ENCODE assay signal across 16 mouse cellular contexts in the genomic region with DNA sequence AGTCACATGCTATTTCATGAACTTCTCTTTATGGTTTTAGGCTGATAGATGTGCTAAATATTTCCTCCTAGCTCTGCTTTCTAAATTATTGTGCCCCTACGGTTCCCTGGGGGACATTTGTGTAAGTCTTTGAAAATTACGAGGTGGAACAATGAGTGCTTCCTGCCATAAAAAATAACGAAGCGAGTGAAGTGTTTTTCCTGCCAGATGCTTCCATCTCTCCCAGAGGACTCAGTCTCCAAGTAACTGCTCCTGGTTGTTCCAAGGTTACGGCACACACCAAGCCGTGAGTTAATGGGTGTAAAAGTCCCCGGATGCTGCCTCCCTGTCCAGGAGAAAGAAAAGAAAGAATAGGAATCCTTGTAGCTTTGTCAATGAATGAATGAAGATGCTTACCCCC. TPM values are rescaled to one million over a fixed set of nuclear protein-coding genes. Genes with fewer than 3 reads are reported as not detected.
A peak's percentile ranks its signal among the peaks of the same experiment; 100 is the strongest.
DNase-seq lines count a peak whose midpoint lies in the region; ATAC-seq and TF ChIP-seq lines count a peak whose summit lies in the region.
"Had no signal": no experiment of that assay in that cellular context is flagged by ENCODE, and none has a peak within 500 bp of the region (broad histone marks: within the 10 kb centered on the region; RNA-seq: fewer than 3 reads in every experiment).

No protein-coding gene starts in this region.

- H3K27ac ChIP-seq in embryonic facial prominence, embryonic 14.5 days (replicated peaks; ENCODE audit: low read depth, low read length): no peak overlapping the region
- no peak overlapping the region for H3K27ac ChIP-seq in embryonic facial prominence, embryonic 10.5 days (replicated peaks)
- H3K27ac ChIP-seq in hindbrain, embryonic 12.5 days: 0 out of 2 replicates have a peak overlapping the region, but pooled peaks have one; percentile 23
- H3K27ac ChIP-seq in hindbrain, embryonic 10.5 days: no peak overlapping the region
- H3K27ac ChIP-seq in midbrain, postnatal 0 days (ENCODE audit: low read depth, low read length): no peak overlapping the region
- H3K27ac ChIP-seq in midbrain, embryonic 15.5 days: no peak overlapping the region
- H3K27ac ChIP-seq in neural tube, embryonic 15.5 days (replicated peaks): peak overlapping the region; percentile 28; the same call in 1 of the 2 replicates
- H3K27ac ChIP-seq: embryonic facial prominence, embryonic 12.5 days; heart, embryonic 13.5 days; liver, embryonic 15.5 days had no signal

- no peaks in the 10 kb centered on the region for H3K36me3 ChIP-seq in embryonic facial prominence, embryonic 14.5 days (ENCODE audit: control insufficient read depth, insufficient read depth, low read length)
- H3K36me3 ChIP-seq in embryonic facial prominence, embryonic 10.5 days (replicated peaks): no peaks in the 10 kb centered on the region
- no peaks in the 10 kb centered on the region for H3K36me3 ChIP-seq in hindbrain, embryonic 12.5 days
- no peaks in the 10 kb centered on the region for H3K36me3 ChIP-seq in hindbrain, embryonic 10.5 days
- H3K36me3 ChIP-seq in midbrain, postnatal 0 days (ENCODE audit: insufficient read depth, low read length): no peaks in the 10 kb centered on the region
- H3K36me3 ChIP-seq in midbrain, embryonic 15.5 days (replicated peaks): no peaks in the 10 kb centered on the region
- no peaks in the 10 kb centered on the region for H3K36me3 ChIP-seq in neural tube, embryonic 15.5 days
- H3K36me3 ChIP-seq: embryonic facial prominence, embryonic 12.5 days; heart, embryonic 13.5 days; liver, embryonic 15.5 days had no signal

- no peaks in the 10 kb centered on the region for H3K27me3 ChIP-seq in embryonic facial prominence, embryonic 14.5 days (replicated peaks; ENCODE audit: control insufficient read depth, insufficient read depth, low read length)
- no peaks in the 10 kb centered on the region for H3K27me3 ChIP-seq in embryonic facial prominence, embryonic 10.5 days (replicated peaks; ENCODE audit: low read depth, poor library complexity, severe bottlenecking)
- no peaks in the 10 kb centered on the region for H3K27me3 ChIP-seq in hindbrain, embryonic 12.5 days
- no peaks in the 10 kb centered on the region for H3K27me3 ChIP-seq in hindbrain, embryonic 10.5 days (ENCODE audit: insufficient read depth, poor library complexity, severe bottlenecking)
- H3K27me3 ChIP-seq in midbrain, postnatal 0 days (ENCODE audit: insufficient read depth, low read length): no peaks in the 10 kb centered on the region
- no peaks in the 10 kb centered on the region for H3K27me3 ChIP-seq in midbrain, embryonic 15.5 days (replicated peaks)
- no peaks in the 10 kb centered on the region for H3K27me3 ChIP-seq in neural tube, embryonic 15.5 days (replicated peaks)
- H3K27me3 ChIP-seq: embryonic facial prominence, embryonic 12.5 days; heart, embryonic 13.5 days; liver, embryonic 15.5 days had no signal

- no peak for TF ChIP-seq CTCF in midbrain, postnatal 0 days (IDR thresholded peaks at IDR 0.05)

- ATAC-seq in embryonic facial prominence, embryonic 14.5 days (ENCODE audit: low read depth): 0 out of 2 replicates have a peak, but pooled peaks have one; percentile 46
- no peak for ATAC-seq in hindbrain, embryonic 12.5 days (ENCODE audit: low FRiP score)
- ATAC-seq in midbrain, postnatal 0 days (ENCODE audit: low FRiP score): no peak
- ATAC-seq in midbrain, embryonic 15.5 days (replicated peaks): no peak
- ATAC-seq in neural tube, embryonic 15.5 days (ENCODE audit: low FRiP score): peak; percentile 55

- no peak overlapping the region for H3K4me3 ChIP-seq in embryonic facial prominence, embryonic 14.5 days (ENCODE audit: low read depth, low read length)
- H3K4me3 ChIP-seq in embryonic facial prominence, embryonic 10.5 days: no peak overlapping the region
- H3K4me3 ChIP-seq in hindbrain, embryonic 12.5 days: no peak overlapping the region
- H3K4me3 ChIP-seq in hindbrain, embryonic 10.5 days: no peak overlapping the region
- H3K4me3 ChIP-seq in midbrain, postnatal 0 days (ENCODE audit: low read depth, low read length): no peak overlapping the region
- no peak overlapping the region for H3K4me3 ChIP-seq in midbrain, embryonic 15.5 days
- H3K4me3 ChIP-seq in neural tube, embryonic 15.5 days (replicated peaks): no peak overlapping the region
- H3K4me3 ChIP-seq: embryonic facial prominence, embryonic 12.5 days; heart, embryonic 13.5 days; liver, embryonic 15.5 days had no signal

- no peaks in the 10 kb centered on the region for H3K4me1 ChIP-seq in embryonic facial prominence, embryonic 14.5 days (ENCODE audit: control insufficient read depth, insufficient read depth, low read length)
- peaks cover 9% of the 10 kb centered on the region for H3K4me1 ChIP-seq in embryonic facial prominence, embryonic 10.5 days
- peaks cover 7% of the 10 kb centered on the region; the same call in 1 of the 2 replicates for H3K4me1 ChIP-seq in hindbrain, embryonic 12.5 days
- no peaks in the 10 kb centered on the region for H3K4me1 ChIP-seq in hindbrain, embryonic 10.5 days (replicated peaks)
- H3K4me1 ChIP-seq in midbrain, postnatal 0 days (ENCODE audit: insufficient read depth, low read length): no peaks in the 10 kb centered on the region
- no peaks in the 10 kb centered on the region for H3K4me1 ChIP-seq in midbrain, embryonic 15.5 days
- H3K4me1 ChIP-seq in neural tube, embryonic 15.5 days: peaks cover 31% of the 10 kb centered on the region
- H3K4me1 ChIP-seq: liver, embryonic 15.5 days had no signal

- WGBS in embryonic facial prominence, embryonic 14.5 days: 41% methylated on average over 7 of the region's 7 CpGs
- WGBS in embryonic facial prominence, embryonic 10.5 days: 65% methylated on average over 7 of the region's 7 CpGs
- WGBS in hindbrain, embryonic 12.5 days: 43% methylated on average over 7 of the region's 7 CpGs
- WGBS in hindbrain, embryonic 10.5 days: 66% methylated on average over 7 of the region's 7 CpGs
- 53% methylated on average over 7 of the region's 7 CpGs for WGBS in midbrain, postnatal 0 days
- 32% methylated on average over 7 of the region's 7 CpGs for WGBS in midbrain, embryonic 15.5 days
- 4% methylated on average over 7 of the region's 7 CpGs for WGBS in neural tube, embryonic 15.5 days

- DNase-seq in embryonic facial prominence, embryonic 14.5 days (ENCODE audit: low spot score): peak; percentile 76
- no peak for DNase-seq in embryonic facial prominence, embryonic 10.5 days (ENCODE audit: low spot score)
- DNase-seq in hindbrain, embryonic 10.5 days (ENCODE audit: low spot score): no peak
- peak; percentile 46 for DNase-seq in midbrain, postnatal 0 days (ENCODE audit: low spot score)
- DNase-seq in frontal cortex, adult 2 months (ENCODE audit: extremely low spot score in 1 of 2, low spot score in 1 of 2): no peak
- DNase-seq: adrenal gland, postnatal 14 days; cerebellum, postnatal 10 days; kidney, postnatal 25 days; lung, postnatal 14 days had no signal

- H3K9me3 ChIP-seq in embryonic facial prominence, embryonic 14.5 days (ENCODE audit: control insufficient read depth, low read length): no peaks in the 10 kb centered on the region
- H3K9me3 ChIP-seq in embryonic facial prominence, embryonic 10.5 days: no peaks in the 10 kb centered on the region
- no peaks in the 10 kb centered on the region for H3K9me3 ChIP-seq in hindbrain, embryonic 12.5 days (replicated peaks)
- H3K9me3 ChIP-seq in hindbrain, embryonic 10.5 days: no peaks in the 10 kb centered on the region
- H3K9me3 ChIP-seq in midbrain, postnatal 0 days (ENCODE audit: low read length): no peaks in the 10 kb centered on the region
- no peaks in the 10 kb centered on the region for H3K9me3 ChIP-seq in midbrain, embryonic 15.5 days
- H3K9me3 ChIP-seq in neural tube, embryonic 15.5 days (replicated peaks): no peaks in the 10 kb centered on the region
- H3K9me3 ChIP-seq: embryonic facial prominence, embryonic 12.5 days; heart, embryonic 13.5 days; liver, embryonic 15.5 days had no signal

- no peak overlapping the region for H3K4me2 ChIP-seq in embryonic facial prominence, embryonic 14.5 days (ENCODE audit: low read depth, low read length)
- no peak overlapping the region for H3K4me2 ChIP-seq in hindbrain, embryonic 12.5 days (replicated peaks)
- no peak overlapping the region for H3K4me2 ChIP-seq in midbrain, postnatal 0 days (ENCODE audit: low read depth, low read length, poor library complexity, severe bottlenecking)
- no peak overlapping the region for H3K4me2 ChIP-seq in midbrain, embryonic 15.5 days
- H3K4me2 ChIP-seq in neural tube, embryonic 15.5 days: peak overlapping the region; percentile 7; the same call in 1 of the 2 replicates
- H3K4me2 ChIP-seq: embryonic facial prominence, embryonic 12.5 days; heart, embryonic 13.5 days; liver, embryonic 15.5 days; midbrain, embryonic 11.5 days had no signal

- H3K9ac ChIP-seq in embryonic facial prominence, embryonic 14.5 days (ENCODE audit: low read depth, low read length): no peak overlapping the region
- no peak overlapping the region for H3K9ac ChIP-seq in hindbrain, embryonic 12.5 days
- no peak overlapping the region for H3K9ac ChIP-seq in midbrain, postnatal 0 days (replicated peaks; ENCODE audit: low read length, poor library complexity, severe bottlenecking)
- no peak overlapping the region for H3K9ac ChIP-seq in midbrain, embryonic 15.5 days
- no peak overlapping the region for H3K9ac ChIP-seq in neural tube, embryonic 15.5 days (replicated peaks)
- H3K9ac ChIP-seq: embryonic facial prominence, embryonic 12.5 days; heart, embryonic 13.5 days; liver, embryonic 15.5 days had no signal

RNA-seq across cellular contexts. Expression of a gene that starts 15.1 kb away (rescaled TPM):
- 10.2 and 14.1 TPM in 2 replicates for polyA plus RNA-seq in embryonic facial prominence, embryonic 14.5 days (2014; fragmentation: Nextera tagmentation; extraction: Ambion mirVana)
- polyA plus RNA-seq in embryonic facial prominence, embryonic 10.5 days (2016; fragmentation: Nextera tagmentation; extraction: Ambion mirVana): 3.1 and 4.3 TPM in 2 replicates
- 6.6 and 9.2 TPM in 2 replicates for polyA plus RNA-seq in hindbrain, embryonic 12.5 days (2016; fragmentation: Nextera tagmentation; extraction: Ambion mirVana)
- polyA plus RNA-seq in hindbrain, embryonic 10.5 days (2016; fragmentation: Nextera tagmentation; extraction: Ambion mirVana): 3.4 and 4.3 TPM in 2 replicates
- total RNA-seq in midbrain, postnatal 0 days (2014; rRNA removed): 5.0 and 6.2 TPM in 2 replicates
- polyA plus RNA-seq in midbrain, postnatal 0 days (2015; fragmentation: Nextera tagmentation; extraction: Ambion mirVana): 8.9 and 11.2 TPM in 2 replicates
- polyA plus RNA-seq in midbrain, embryonic 15.5 days (2015; fragmentation: Nextera tagmentation; extraction: Ambion mirVana): 7.3 and 8.9 TPM in 2 replicates
- 12.9 and 13.1 TPM in 2 replicates for polyA plus RNA-seq in neural tube, embryonic 15.5 days (2015; fragmentation: Nextera tagmentation; extraction: Ambion mirVana)
- 12.6 and 17.2 TPM in 2 replicates for polyA plus RNA-seq in frontal cortex, adult 2 months (2012; rRNA removed)

RNA-seq across cellular contexts. Expression of a gene that starts 30.9 kb away (rescaled TPM):
- polyA plus RNA-seq in embryonic facial prominence, embryonic 14.5 days (2014; fragmentation: Nextera tagmentation; extraction: Ambion mirVana): 17.6 and 17.9 TPM in 2 replicates
- 0.25 TPM in 1 of 2 replicates, not detected in the other for polyA plus RNA-seq in embryonic facial prominence, embryonic 10.5 days (2016; fragmentation: Nextera tagmentation; extraction: Ambion mirVana)
- polyA plus RNA-seq in hindbrain, embryonic 12.5 days (2016; fragmentation: Nextera tagmentation; extraction: Ambion mirVana): 0.36 and 0.47 TPM in 2 replicates
- 0.16 and 0.26 TPM in 2 replicates for polyA plus RNA-seq in hindbrain, embryonic 10.5 days (2016; fragmentation: Nextera tagmentation; extraction: Ambion mirVana)
- total RNA-seq in midbrain, postnatal 0 days (2014; rRNA removed): 1.7 and 3.9 TPM in 2 replicates
- polyA plus RNA-seq in midbrain, postnatal 0 days (2015; fragmentation: Nextera tagmentation; extraction: Ambion mirVana): 0.26 and 0.45 TPM in 2 replicates
- polyA plus RNA-seq in midbrain, embryonic 15.5 days (2015; fragmentation: Nextera tagmentation; extraction: Ambion mirVana): 0.23 and 0.45 TPM in 2 replicates
- polyA plus RNA-seq in neural tube, embryonic 15.5 days (2015; fragmentation: Nextera tagmentation; extraction: Ambion mirVana): 0.46 and 0.60 TPM in 2 replicates
- polyA plus RNA-seq in frontal cortex, adult 2 months (2012; rRNA removed): 0.64 and 0.76 TPM in 2 replicates
- total RNA-seq: adrenal gland, postnatal 14 days had no signal

RNA-seq across cellular contexts. Expression of a gene that starts 43.2 kb away (rescaled TPM):
- 330 and 352 TPM in 2 replicates for polyA plus RNA-seq in embryonic facial prominence, embryonic 14.5 days (2014; fragmentation: Nextera tagmentation; extraction: Ambion mirVana)
- polyA plus RNA-seq in embryonic facial prominence, embryonic 10.5 days (2016; fragmentation: Nextera tagmentation; extraction: Ambion mirVana): 103 and 120 TPM in 2 replicates
- polyA plus RNA-seq in hindbrain, embryonic 12.5 days (2016; fragmentation: Nextera tagmentation; extraction: Ambion mirVana): 107 and 111 TPM in 2 replicates
- polyA plus RNA-seq in hindbrain, embryonic 10.5 days (2016; fragmentation: Nextera tagmentation; extraction: Ambion mirVana): 60.8 and 71.4 TPM in 2 replicates
- total RNA-seq in midbrain, postnatal 0 days (2014; rRNA removed): 16.1 and 19.2 TPM in 2 replicates
- 14.8 and 16.5 TPM in 2 replicates for polyA plus RNA-seq in midbrain, postnatal 0 days (2015; fragmentation: Nextera tagmentation; extraction: Ambion mirVana)
- 22.3 and 22.7 TPM in 2 replicates for polyA plus RNA-seq in midbrain, embryonic 15.5 days (2015; fragmentation: Nextera tagmentation; extraction: Ambion mirVana)
- 34.0 and 48.7 TPM in 2 replicates for polyA plus RNA-seq in neural tube, embryonic 15.5 days (2015; fragmentation: Nextera tagmentation; extraction: Ambion mirVana)
- polyA plus RNA-seq in frontal cortex, adult 2 months (2012; rRNA removed): 2.4 and 2.8 TPM in 2 replicates

Comparison
In these comparisons a context has a peak if more than half of its experiments do, and no peak if none do; other contexts are left out.
1. DNase-seq: peak in embryonic facial prominence, embryonic 14.5 days (single experiment) and midbrain, postnatal 0 days (single experiment); none in embryonic facial prominence, embryonic 10.5 days (single experiment), hindbrain, embryonic 10.5 days (single experiment) and frontal cortex, adult 2 months (0 of 2).
2. H3K27ac ChIP-seq: peak in hindbrain, embryonic 12.5 days (single experiment) and neural tube, embryonic 15.5 days (single experiment); none in embryonic facial prominence, embryonic 14.5 days (single experiment), embryonic facial prominence, embryonic 10.5 days (single experiment), hindbrain, embryonic 10.5 days (single experiment), midbrain, postnatal 0 days (single experiment) and midbrain, embryonic 15.5 days (single experiment).
3. RNA of a gene that starts 30.9 kb away (polyA plus RNA-seq): 17.6 to 17.9 TPM in embryonic facial prominence, embryonic 14.5 days; 0.64 to 0.76 TPM in frontal cortex, adult 2 months, 0.46 to 0.60 TPM in neural tube, embryonic 15.5 days, 0.23 to 0.45 TPM in midbrain, embryonic 15.5 days, 0.36 to 0.47 TPM in hindbrain, embryonic 12.5 days, 0.16 to 0.26 TPM in hindbrain, embryonic 10.5 days, 0.26 to 0.45 TPM in midbrain, postnatal 0 days and 0.25 TPM in embryonic facial prominence, embryonic 10.5 days; every median in the first group is over 10 times any median in the second.
4. ATAC-seq: peak in embryonic facial prominence, embryonic 14.5 days (single experiment) and neural tube, embryonic 15.5 days (single experiment); none in hindbrain, embryonic 12.5 days (single experiment), midbrain, postnatal 0 days (single experiment) and midbrain, embryonic 15.5 days (single experiment).